Mouse (Mus musculus) embryonic fibroblast, embryonic 13.5 days (primary cell): Measurements from ENCODE around the gene Cald1. TPM values are rescaled to one million over a fixed set of nuclear protein-coding genes. Genes with fewer than 3 reads are reported as not detected.

Source experiments
- H3K27ac ChIP-seq: 2 replicates; pipeline ENCODE4 v1.5.1; 2012; ENCODE audit warnings: low read length, control low read depth, inconsistent platforms; ENCODE audit not compliant: insufficient read depth
- H3K4me1 ChIP-seq: 2 replicates; pipeline ENCODE4 v1.6.1; 2011; ENCODE audit warnings: low read length; ENCODE audit not compliant: control insufficient read depth, insufficient read depth
- H3K4me3 ChIP-seq: 2 replicates; pipeline ENCODE4 v1.5.1; 2011; ENCODE audit warnings: mild to moderate bottlenecking, control low read depth, low read length; ENCODE audit not compliant: insufficient read depth
- CTCF ChIP-seq: IDR thresholded peaks from 2 replicates; pipeline ENCODE4 v1.5.1; 2011; ENCODE audit warnings: mild to moderate bottlenecking, control low read depth, low read length, moderate library complexity, borderline replicate concordance; ENCODE audit not compliant: insufficient read depth
- POLR2A ChIP-seq: IDR thresholded peaks from 2 replicates; pipeline ENCODE4 v1.6.1; 2011; ENCODE audit warnings: low read depth, mild to moderate bottlenecking, control low read depth, low read length, moderate library complexity
- polyA plus RNA-seq: library from polyadenylated mRNA; stranded (reverse); fragments of >200 nt; gene quantifications from 2 replicates; pipeline ENCODE4 v1.2.4, GENCODE M21; 2011; ENCODE audit warnings: low read depth; ENCODE audit not compliant: missing spikeins, insufficient read length

Gene Cald1
- polyA plus RNA-seq, 1 experiment = 1,420 TPM

- H3K4me3 ChIP-seq = no peak overlapping the region
- peak overlapping the region; percentile 75 for H3K27ac ChIP-seq
- TF ChIP-seq POLR2A (no peak), CTCF (no peak)
- H3K4me1 ChIP-seq = peaks cover 38% of the 10 kb centered on the region
These were observed 145.6 kb downstream of the Cald1 start for GRCm38 (mm10) chr6:34743946-34744345.

GRCm38 (mm10) chr6:34747846-34748245 lies 149.5 kb downstream of the Cald1 start:
- Histone ChIP-seq H3K4me3 (no peak overlapping the region), H3K4me1 (peaks cover 49% of the 10 kb centered on the region), H3K27ac (peak overlapping the region; percentile 93)
- no peak for TF ChIP-seq POLR2A
- TF ChIP-seq CTCF = no peak

GRCm38 (mm10) chr6:34748566-34748965 lies 150.3 kb downstream of the Cald1 start:
- H3K4me1 ChIP-seq = peaks cover 45% of the 10 kb centered on the region
- no peak overlapping the region for H3K4me3 ChIP-seq
- peak overlapping the region; percentile 93 for H3K27ac ChIP-seq
- TF ChIP-seq POLR2A = no peak
- TF ChIP-seq CTCF = no peak

GRCm38 (mm10) chr6:34749526-34749925 lies 151.2 kb downstream of the Cald1 start:
- H3K4me1 ChIP-seq = peaks cover 41% of the 10 kb centered on the region
- peak overlapping the region; percentile 93 for H3K27ac ChIP-seq
- TF ChIP-seq POLR2A (no peak), CTCF (no peak)
- no peak overlapping the region for H3K4me3 ChIP-seq

GRCm38 (mm10) chr6:34750487-34751120 lies 152.3 kb downstream of the Cald1 start:
- no peak for TF ChIP-seq POLR2A
- TF ChIP-seq CTCF = no peak
- peaks cover 35% of the 10 kb centered on the region for H3K4me1 ChIP-seq
- no peak overlapping the region for H3K4me3 ChIP-seq
- peak overlapping the region; percentile 93 for H3K27ac ChIP-seq

GRCm38 (mm10) chr6:34751625-34752024 lies 153.3 kb downstream of the Cald1 start:
- peak overlapping the region; percentile 22 for H3K27ac ChIP-seq
- no peak overlapping the region for H3K4me3 ChIP-seq
- TF ChIP-seq CTCF (no peak), POLR2A (no peak)
- H3K4me1 ChIP-seq = peaks cover 31% of the 10 kb centered on the region

GRCm38 (mm10) chr6:34754448-34754847 lies 156.1 kb downstream of the Cald1 start:
- no peak overlapping the region for H3K27ac ChIP-seq
- no peak for TF ChIP-seq POLR2A
- H3K4me3 ChIP-seq = no peak overlapping the region
- peaks cover 11% of the 10 kb centered on the region for H3K4me1 ChIP-seq

- no peak overlapping the region for H3K4me3 ChIP-seq
- H3K27ac ChIP-seq = no peak overlapping the region
- H3K4me1 ChIP-seq = no peaks in the 10 kb centered on the region
- no peak for TF ChIP-seq CTCF
- no peak for TF ChIP-seq POLR2A
These were observed 160.0 kb downstream of the Cald1 start for GRCm38 (mm10) chr6:34758340-34758739.

- Histone ChIP-seq H3K27ac (no peak overlapping the region), H3K4me3 (no peak overlapping the region), H3K4me1 (no peaks in the 10 kb centered on the region)
- TF ChIP-seq POLR2A (no peak), CTCF (no peak)
These were observed 161.7 kb downstream of the Cald1 start for GRCm38 (mm10) chr6:34760023-34760422.

- TF ChIP-seq POLR2A (no peak), CTCF (no peak)
- peaks cover under 1% of the 10 kb centered on the region; the same call in 1 of the 2 replicates for H3K4me1 ChIP-seq
- no peak overlapping the region for H3K27ac ChIP-seq
- no peak overlapping the region for H3K4me3 ChIP-seq
These were observed 167.4 kb downstream of the Cald1 start for GRCm38 (mm10) chr6:34765721-34766120.

GRCm38 (mm10) chr6:34769984-34770383 lies 171.7 kb downstream of the Cald1 start:
- TF ChIP-seq POLR2A (no peak), CTCF (no peak)
- H3K4me3 ChIP-seq = no peak overlapping the region
- H3K4me1 ChIP-seq = peaks cover 3% of the 10 kb centered on the region; the same call in 1 of the 2 replicates
- H3K27ac ChIP-seq = no peak overlapping the region
